Mouse (Mus musculus): ENCODE results near the gene Lrrc41. TPM values are rescaled to one million over a fixed set of nuclear protein-coding genes. Genes with fewer than 3 reads are reported as not detected.
A peak's percentile ranks its signal among the peaks of the same experiment; 100 is the strongest.

The Lrrc41 gene
- polyA plus RNA-seq, 1 experiment from 2014 or later, result 81.6 TPM

- no peak overlapping the region for H3K27ac ChIP-seq (replicated peaks; ENCODE audit: low read depth, low read length)
- no peak overlapping the region for H3K4me3 ChIP-seq (ENCODE audit: low read depth, low read length)
- H3K4me1 ChIP-seq (ENCODE audit: control insufficient read depth, insufficient read depth, low read length), result no peaks in the 10 kb centered on the region
- H3K9ac ChIP-seq (ENCODE audit: low read length), result no peak overlapping the region
- ATAC-seq (ENCODE audit: insufficient number of reproducible peaks, low FRiP score, low TSS enrichment, low read depth) (no peak), DNase-seq (ENCODE audit: low spot score) (no peak)
- no peaks in the 10 kb centered on the region for H3K9me3 ChIP-seq (ENCODE audit: control insufficient read depth, low read length)
- WGBS, result 92% methylated on average over 4 of the region's 4 CpGs
- no peaks in the 10 kb centered on the region for H3K27me3 ChIP-seq (ENCODE audit: control insufficient read depth, insufficient read depth, low read length)
- H3K36me3 ChIP-seq (ENCODE audit: control insufficient read depth, insufficient read depth, low read length), result no peaks in the 10 kb centered on the region
- no peak overlapping the region for H3K4me2 ChIP-seq (ENCODE audit: low read depth, severe bottlenecking)
Measured at GRCm38 (mm10) chr4:116133126-116133525, 58.1 kb downstream of the Lrrc41 start.

- H3K4me1 ChIP-seq (ENCODE audit: control insufficient read depth, insufficient read depth, low read length), result no peaks in the 10 kb centered on the region
- no peaks in the 10 kb centered on the region for H3K9me3 ChIP-seq (ENCODE audit: control insufficient read depth, low read length)
- no peaks in the 10 kb centered on the region for H3K27me3 ChIP-seq (ENCODE audit: control insufficient read depth, insufficient read depth, low read length)
- no peak for DNase-seq (ENCODE audit: low spot score)
- WGBS, result 34% methylated on average over 2 of the region's 2 CpGs
- no peak overlapping the region for H3K9ac ChIP-seq (ENCODE audit: low read length)
- ATAC-seq (ENCODE audit: insufficient number of reproducible peaks, low FRiP score, low TSS enrichment, low read depth), result no peak
- no peak overlapping the region for H3K27ac ChIP-seq (replicated peaks; ENCODE audit: low read depth, low read length)
- H3K36me3 ChIP-seq (ENCODE audit: control insufficient read depth, insufficient read depth, low read length), result no peaks in the 10 kb centered on the region
- H3K4me2 ChIP-seq (ENCODE audit: low read depth, severe bottlenecking), result no peak overlapping the region
- no peak overlapping the region for H3K4me3 ChIP-seq (ENCODE audit: low read depth, low read length)
Measured at GRCm38 (mm10) chr4:116134990-116135389, 59.9 kb downstream of the Lrrc41 start.

- DNase-seq (ENCODE audit: low spot score) (no peak), ATAC-seq (ENCODE audit: insufficient number of reproducible peaks, low FRiP score, low TSS enrichment, low read depth) (no peak)
- 47% methylated on average over 13 of the region's 13 CpGs for WGBS
- Histone ChIP-seq H3K9me3 (ENCODE audit: control insufficient read depth, low read length) (no peaks in the 10 kb centered on the region), H3K4me2 (ENCODE audit: low read depth, severe bottlenecking) (no peak overlapping the region), H3K27ac (replicated peaks; ENCODE audit: low read depth, low read length) (no peak overlapping the region), H3K4me3 (ENCODE audit: low read depth, low read length) (no peak overlapping the region), H3K36me3 (ENCODE audit: control insufficient read depth, insufficient read depth, low read length) (no peaks in the 10 kb centered on the region), H3K9ac (ENCODE audit: low read length) (no peak overlapping the region), H3K27me3 (ENCODE audit: control insufficient read depth, insufficient read depth, low read length) (no peaks in the 10 kb centered on the region), H3K4me1 (ENCODE audit: control insufficient read depth, insufficient read depth, low read length) (no peaks in the 10 kb centered on the region)
Measured at GRCm38 (mm10) chr4:116137421-116137996, 62.4 kb downstream of the Lrrc41 start.

- WGBS, result 80% methylated on average over 7 of the region's 7 CpGs
- ATAC-seq (ENCODE audit: insufficient number of reproducible peaks, low FRiP score, low TSS enrichment, low read depth), result no peak
- DNase-seq (ENCODE audit: low spot score), result no peak
- Histone ChIP-seq H3K4me3 (ENCODE audit: low read depth, low read length) (no peak overlapping the region), H3K4me1 (ENCODE audit: control insufficient read depth, insufficient read depth, low read length) (peaks cover 9% of the 10 kb centered on the region; the same call in 1 of the 2 replicates), H3K9me3 (ENCODE audit: control insufficient read depth, low read length) (no peaks in the 10 kb centered on the region), H3K27ac (replicated peaks; ENCODE audit: low read depth, low read length) (no peak overlapping the region), H3K36me3 (ENCODE audit: control insufficient read depth, insufficient read depth, low read length) (no peaks in the 10 kb centered on the region), H3K9ac (ENCODE audit: low read length) (no peak overlapping the region), H3K27me3 (ENCODE audit: control insufficient read depth, insufficient read depth, low read length) (peaks cover 7% of the 10 kb centered on the region; the same call in 1 of the 2 replicates), H3K4me2 (ENCODE audit: low read depth, severe bottlenecking) (no peak overlapping the region)
Measured at GRCm38 (mm10) chr4:116140801-116141574, 65.9 kb downstream of the Lrrc41 start.

- no peak overlapping the region for H3K4me3 ChIP-seq (ENCODE audit: low read depth, low read length)
- no peaks in the 10 kb centered on the region for H3K9me3 ChIP-seq (ENCODE audit: control insufficient read depth, low read length)
- H3K4me2 ChIP-seq (ENCODE audit: low read depth, severe bottlenecking), result no peak overlapping the region
- no peaks in the 10 kb centered on the region for H3K36me3 ChIP-seq (ENCODE audit: control insufficient read depth, insufficient read depth, low read length)
- peaks cover 9% of the 10 kb centered on the region; the same call in 1 of the 2 replicates for H3K4me1 ChIP-seq (ENCODE audit: control insufficient read depth, insufficient read depth, low read length)
- H3K27me3 ChIP-seq (ENCODE audit: control insufficient read depth, insufficient read depth, low read length), result peaks cover 7% of the 10 kb centered on the region; the same call in 1 of the 2 replicates
- no peak overlapping the region for H3K9ac ChIP-seq (ENCODE audit: low read length)
- 73% methylated on average over 1 of the region's 1 CpGs for WGBS
- no peak overlapping the region for H3K27ac ChIP-seq (replicated peaks; ENCODE audit: low read depth, low read length)
- no peak for DNase-seq (ENCODE audit: low spot score)
- ATAC-seq (ENCODE audit: insufficient number of reproducible peaks, low FRiP score, low TSS enrichment, low read depth), result no peak
Measured at GRCm38 (mm10) chr4:116141736-116142135, 66.7 kb downstream of the Lrrc41 start.

- Histone ChIP-seq H3K4me1 (ENCODE audit: control insufficient read depth, insufficient read depth, low read length) (peaks cover 9% of the 10 kb centered on the region; the same call in 1 of the 2 replicates), H3K27me3 (ENCODE audit: control insufficient read depth, insufficient read depth, low read length) (peaks cover 7% of the 10 kb centered on the region; the same call in 1 of the 2 replicates), H3K4me2 (ENCODE audit: low read depth, severe bottlenecking) (no peak overlapping the region), H3K4me3 (ENCODE audit: low read depth, low read length) (no peak overlapping the region), H3K9me3 (ENCODE audit: control insufficient read depth, low read length) (no peaks in the 10 kb centered on the region), H3K9ac (ENCODE audit: low read length) (no peak overlapping the region), H3K36me3 (ENCODE audit: control insufficient read depth, insufficient read depth, low read length) (no peaks in the 10 kb centered on the region), H3K27ac (replicated peaks; ENCODE audit: low read depth, low read length) (no peak overlapping the region)
- ATAC-seq (ENCODE audit: insufficient number of reproducible peaks, low FRiP score, low TSS enrichment, low read depth) (no peak), DNase-seq (ENCODE audit: low spot score) (no peak)
- 88% methylated on average over 7 of the region's 7 CpGs for WGBS
Measured at GRCm38 (mm10) chr4:116142269-116142668, 67.2 kb downstream of the Lrrc41 start.

GRCm38 (mm10) chr4:116143317-116143811 lies 68.3 kb downstream of the Lrrc41 start:
- no peaks in the 10 kb centered on the region for H3K9me3 ChIP-seq (ENCODE audit: control insufficient read depth, low read length)
- ATAC-seq (ENCODE audit: insufficient number of reproducible peaks, low FRiP score, low TSS enrichment, low read depth) (no peak), DNase-seq (ENCODE audit: low spot score) (no peak)
- no peak overlapping the region for H3K9ac ChIP-seq (ENCODE audit: low read length)
- peak overlapping the region; percentile 69 for H3K4me3 ChIP-seq (ENCODE audit: low read depth, low read length)
- whole genome bisulfite sequencing, result 5% methylated on average over 7 of the region's 7 CpGs
- peak overlapping the region; percentile 96 for H3K4me2 ChIP-seq (ENCODE audit: low read depth, severe bottlenecking)
- H3K36me3 ChIP-seq (ENCODE audit: control insufficient read depth, insufficient read depth, low read length), result no peaks in the 10 kb centered on the region
- H3K4me1 ChIP-seq (ENCODE audit: control insufficient read depth, insufficient read depth, low read length), result peaks cover 9% of the 10 kb centered on the region; the same call in 1 of the 2 replicates
- H3K27me3 ChIP-seq (ENCODE audit: control insufficient read depth, insufficient read depth, low read length), result peaks cover 7% of the 10 kb centered on the region; the same call in 1 of the 2 replicates
- H3K27ac ChIP-seq (replicated peaks; ENCODE audit: low read depth, low read length), result no peak overlapping the region

GRCm38 (mm10) chr4:116143891-116144717 lies 69.0 kb downstream of the Lrrc41 start:
- peaks cover 9% of the 10 kb centered on the region; the same call in 1 of the 2 replicates for H3K4me1 ChIP-seq (ENCODE audit: control insufficient read depth, insufficient read depth, low read length)
- H3K4me3 ChIP-seq (ENCODE audit: low read depth, low read length), result peak overlapping the region; percentile 69
- peak overlapping the region; percentile 96 for H3K4me2 ChIP-seq (ENCODE audit: low read depth, severe bottlenecking)
- H3K9me3 ChIP-seq (ENCODE audit: control insufficient read depth, low read length), result no peaks in the 10 kb centered on the region
- WGBS, result under 1% methylated on average over 47 of the region's 47 CpGs
- ATAC-seq (ENCODE audit: insufficient number of reproducible peaks, low FRiP score, low TSS enrichment, low read depth), result peak; percentile 63
- no peak overlapping the region for H3K27ac ChIP-seq (replicated peaks; ENCODE audit: low read depth, low read length)
- H3K36me3 ChIP-seq (ENCODE audit: control insufficient read depth, insufficient read depth, low read length), result no peaks in the 10 kb centered on the region
- peaks cover 7% of the 10 kb centered on the region; the same call in 1 of the 2 replicates for H3K27me3 ChIP-seq (ENCODE audit: control insufficient read depth, insufficient read depth, low read length)
- H3K9ac ChIP-seq (ENCODE audit: low read length), result peak overlapping the region; percentile 77
- peak; percentile 79 for DNase-seq (ENCODE audit: low spot score)

All from limb, embryonic 11.5 days (tissue).